Mouse (Mus musculus) neural tube, embryonic 13.5 days (tissue): ENCODE measurements around the gene Rcl1. TPM values are rescaled to one million over a fixed set of nuclear protein-coding genes. Genes with fewer than 3 reads are reported as not detected.

Experiments
- ATAC-seq: fragments of 200-750 bp; cut with Nextera tagmentation; 2 replicates; pipeline ENCODE4 v1.8.0; 2017; ENCODE audit warnings: low read depth, mild to moderate bottlenecking, moderate TSS enrichment, moderate library complexity
- H3K27ac ChIP-seq: fragments of 300-500 bp; sonication (generic); replicated peaks from 2 replicates; pipeline ENCODE4 v1.5.1; 2015; ENCODE audit warnings: moderate library complexity, mild to moderate bottlenecking, inconsistent platforms
- H3K27me3 ChIP-seq: fragments of 300-500 bp; sonication (generic); 2 replicates; pipeline ENCODE4 v1.6.1; 2015; ENCODE audit warnings: mild to moderate bottlenecking, inconsistent platforms
- H3K36me3 ChIP-seq: fragments of 300-500 bp; sonication (generic); 2 replicates; pipeline ENCODE4 v1.6.1; 2015; ENCODE audit warnings: mild to moderate bottlenecking, inconsistent platforms
- H3K4me1 ChIP-seq: fragments of 300-500 bp; sonication (generic); replicated peaks from 2 replicates; pipeline ENCODE4 v1.6.1; 2015; ENCODE audit warnings: inconsistent platforms
- H3K4me2 ChIP-seq: fragments of 300-500 bp; sonication (generic); 2 replicates; pipeline ENCODE4 v1.6.1; 2015; ENCODE audit warnings: inconsistent platforms, mild to moderate bottlenecking, moderate library complexity
- H3K4me3 ChIP-seq: fragments of 300-500 bp; sonication (generic); 2 replicates; pipeline ENCODE4 v1.5.1; 2015; ENCODE audit warnings: mild to moderate bottlenecking, inconsistent platforms
- H3K9ac ChIP-seq: fragments of 300-500 bp; sonication (generic); 2 replicates; pipeline ENCODE4 v1.6.1; 2015; ENCODE audit warnings: moderate library complexity, mild to moderate bottlenecking, inconsistent platforms
- H3K9me3 ChIP-seq: fragments of 300-500 bp; sonication (generic); 2 replicates; pipeline ENCODE4 v1.6.1; 2016; ENCODE audit warnings: inconsistent platforms
- WGBS: fragments of 180-500 bp; shearing (Covaris S2); methylation state at CpG from one replicate; pipeline ENCODE4 v1.1.7; 2015; 5-methylcytosine and 5-hydroxymethylcytosine counted together
- microRNA counts: library from miRNA; unstranded; fragments of <30 nt; microRNA quantifications from one replicate; lab custom pipeline; 2016
- microRNA-seq: library from miRNA; unstranded; fragments of <30 nt; microRNA quantifications from one replicate; pipeline ENCODE4, GENCODE M21; 2016
- polyA plus RNA-seq: library from polyadenylated mRNA; unstranded; fragments of >200 nt; fragmentation: Nextera tagmentation; extraction: Ambion mirVana; gene quantifications from 2 replicates; pipeline ENCODE4 v1.2.1, GENCODE M21; 2015

The Rcl1 gene
- polyA plus RNA-seq, 1 experiment from 2014 or later: 32.8 TPM

- H3K4me2 ChIP-seq: no peak overlapping the region
- no peaks in the 10 kb centered on the region for H3K27me3 ChIP-seq
- H3K36me3 ChIP-seq: no peaks in the 10 kb centered on the region
- no peak for ATAC-seq
- no peaks in the 10 kb centered on the region for H3K4me1 ChIP-seq
- no peaks in the 10 kb centered on the region for H3K9me3 ChIP-seq
- H3K9ac ChIP-seq: no peak overlapping the region
- H3K27ac ChIP-seq: no peak overlapping the region
- H3K4me3 ChIP-seq: no peak overlapping the region
- 85% methylated on average over 3 of the region's 3 CpGs for WGBS
Observed at GRCm38 (mm10) chr19:29158486-29158885, 57.3 kb downstream of the Rcl1 start.

GRCm38 (mm10) chr19:29163817-29164527, 62.8 kb downstream of the Rcl1 start:
- 90% methylated on average over 4 of the region's 4 CpGs for WGBS
- no peak overlapping the region for H3K27ac ChIP-seq
- no peak overlapping the region for H3K9ac ChIP-seq
- no peak overlapping the region for H3K4me2 ChIP-seq
- H3K27me3 ChIP-seq: no peaks in the 10 kb centered on the region
- H3K4me3 ChIP-seq: no peak overlapping the region
- no peaks in the 10 kb centered on the region for H3K36me3 ChIP-seq
- no peaks in the 10 kb centered on the region for H3K4me1 ChIP-seq
- no peak for ATAC-seq
- H3K9me3 ChIP-seq: no peaks in the 10 kb centered on the region

- no peak for ATAC-seq
- Histone ChIP-seq H3K36me3 (no peaks in the 10 kb centered on the region), H3K9ac (no peak overlapping the region), H3K27me3 (no peaks in the 10 kb centered on the region), H3K4me3 (no peak overlapping the region), H3K9me3 (no peaks in the 10 kb centered on the region), H3K4me1 (no peaks in the 10 kb centered on the region), H3K4me2 (no peak overlapping the region), H3K27ac (no peak overlapping the region)
- WGBS: 87% methylated on average over 7 of the region's 7 CpGs
Observed at GRCm38 (mm10) chr19:29164528-29165166, 63.5 kb downstream of the Rcl1 start.

- no peak overlapping the region for H3K4me2 ChIP-seq
- H3K4me1 ChIP-seq: no peaks in the 10 kb centered on the region
- no peaks in the 10 kb centered on the region for H3K36me3 ChIP-seq
- no peak for ATAC-seq
- H3K27ac ChIP-seq: no peak overlapping the region
- no peaks in the 10 kb centered on the region for H3K27me3 ChIP-seq
- WGBS: 80% methylated on average over 6 of the region's 6 CpGs
- no peak overlapping the region for H3K4me3 ChIP-seq
- no peak overlapping the region for H3K9ac ChIP-seq
- no peaks in the 10 kb centered on the region for H3K9me3 ChIP-seq
Observed at GRCm38 (mm10) chr19:29167938-29168337, 66.8 kb downstream of the Rcl1 start.

GRCm38 (mm10) chr19:29180336-29180735, 79.2 kb downstream of the Rcl1 start:
- Histone ChIP-seq H3K9me3 (peaks cover 5% of the 10 kb centered on the region; the same call in 1 of the 2 replicates), H3K4me1 (no peaks in the 10 kb centered on the region), H3K4me3 (no peak overlapping the region), H3K4me2 (no peak overlapping the region), H3K27ac (no peak overlapping the region), H3K9ac (no peak overlapping the region), H3K36me3 (no peaks in the 10 kb centered on the region), H3K27me3 (no peaks in the 10 kb centered on the region)
- no peak for ATAC-seq
- WGBS: 85% methylated on average over 4 of the region's 4 CpGs

GRCm38 (mm10) chr19:29182166-29182565, 81.0 kb downstream of the Rcl1 start:
- ATAC-seq: no peak
- Histone ChIP-seq H3K36me3 (no peaks in the 10 kb centered on the region), H3K9ac (no peak overlapping the region), H3K4me2 (no peak overlapping the region), H3K4me1 (no peaks in the 10 kb centered on the region), H3K4me3 (no peak overlapping the region), H3K27ac (no peak overlapping the region), H3K9me3 (peaks cover 5% of the 10 kb centered on the region; the same call in 1 of the 2 replicates), H3K27me3 (no peaks in the 10 kb centered on the region)
- 87% methylated on average over 5 of the region's 5 CpGs for WGBS

- Histone ChIP-seq H3K36me3 (no peaks in the 10 kb centered on the region), H3K4me1 (no peaks in the 10 kb centered on the region), H3K4me2 (no peak overlapping the region), H3K9me3 (no peaks in the 10 kb centered on the region), H3K9ac (no peak overlapping the region), H3K4me3 (no peak overlapping the region), H3K27me3 (no peaks in the 10 kb centered on the region), H3K27ac (no peak overlapping the region)
- ATAC-seq: no peak
- WGBS: 40% methylated on average over 7 of the region's 7 CpGs
Observed at GRCm38 (mm10) chr19:29185122-29185521, 83.9 kb downstream of the Rcl1 start.

- no peak for ATAC-seq
- no peak overlapping the region for H3K9ac ChIP-seq
- H3K4me3 ChIP-seq: no peak overlapping the region
- H3K27me3 ChIP-seq: no peaks in the 10 kb centered on the region
- no peaks in the 10 kb centered on the region for H3K9me3 ChIP-seq
- H3K4me1 ChIP-seq: no peaks in the 10 kb centered on the region
- no peaks in the 10 kb centered on the region for H3K36me3 ChIP-seq
- no peak overlapping the region for H3K27ac ChIP-seq
- 75% methylated on average over 9 of the region's 9 CpGs for WGBS
- H3K4me2 ChIP-seq: no peak overlapping the region
Observed at GRCm38 (mm10) chr19:29185552-29186232, 84.5 kb downstream of the Rcl1 start.

- Histone ChIP-seq H3K4me1 (no peaks in the 10 kb centered on the region), H3K4me3 (no peak overlapping the region), H3K36me3 (no peaks in the 10 kb centered on the region), H3K27ac (no peak overlapping the region), H3K9ac (no peak overlapping the region), H3K9me3 (no peaks in the 10 kb centered on the region), H3K4me2 (no peak overlapping the region), H3K27me3 (no peaks in the 10 kb centered on the region)
- no peak for ATAC-seq
- 85% methylated on average over 2 of the region's 2 CpGs for WGBS
Observed at GRCm38 (mm10) chr19:29188879-29189278, 87.7 kb downstream of the Rcl1 start.

MicroRNAs encoded within 50 kb of the gene (microRNA counts, 519-probe panel; counts per million panel counts)
- 3,590 counts per million, percentile 51 among the panel's probes with 10 or more counts for microRNA mmu-miR-101b (lab: Ali Mortazavi, UCI)

Small RNA genes lying within 50 kb of the gene (microRNA-seq; reads per million reads assigned to microRNA genes)
- 953 reads per million, percentile 81 among the genes with 10 or more reads in this experiment for gene Mir101b

Other genes starting within 250 kb of the Rcl1 start
- 11.0 and 12.0 TPM in 2 replicates for gene Plpp6, start 137.4 kb upstream of the Rcl1 start, polyA plus RNA-seq
- 0.80 and 1.1 TPM in 2 replicates for gene 4430402I18Rik, start 133.6 kb upstream of the Rcl1 start, polyA plus RNA-seq
- gene Cdc37l1, start 111.0 kb upstream of the Rcl1 start, polyA plus RNA-seq: 47.2 and 49.7 TPM in 2 replicates
- gene Ak3, start 53.4 kb upstream of the Rcl1 start, polyA plus RNA-seq: 69.8 and 71.9 TPM in 2 replicates
- gene Jak2, start 150.5 kb downstream of the Rcl1 start, polyA plus RNA-seq: 12.5 TPM in 2 replicates
- 2.7 and 3.5 TPM in 2 replicates for gene Insl6, start 224.0 kb downstream of the Rcl1 start, polyA plus RNA-seq
- 2.2 and 2.3 TPM in 2 replicates for gene Rln1, start 233.3 kb downstream of the Rcl1 start, polyA plus RNA-seq